Mouse (Mus musculus): ENCODE measurements at regions not wholly inside any gene's neighbourhood (a gene's known extent, or its start where the extent isn't known, plus 50 kb on each side); places are given as distances from the start of the nearest gene placed in this dataset.

DNA sequence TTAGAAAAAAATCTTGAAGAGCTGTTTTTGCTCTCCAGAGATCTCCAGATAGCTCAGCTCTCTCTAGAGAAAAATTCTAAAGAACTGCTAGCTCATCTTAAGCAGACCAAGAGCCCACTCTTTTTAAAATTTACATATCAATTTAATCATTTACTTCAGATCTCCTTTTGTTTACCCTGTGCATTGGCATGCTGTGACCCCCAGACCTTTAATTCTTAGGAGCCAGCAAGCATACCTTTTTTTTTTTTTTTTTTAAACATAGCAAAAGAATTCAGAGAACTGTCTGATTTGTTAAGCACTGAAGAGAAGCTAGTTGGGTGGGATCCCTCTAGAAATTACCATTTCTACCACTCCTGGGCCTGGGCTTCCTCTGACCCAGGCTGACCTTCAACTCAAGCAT is 285.5 kb upstream of the Klf12 start:
- H3K9ac ChIP-seq = no peak overlapping the region
- ATAC-seq = no peak
- no peaks in the 10 kb centered on the region for H3K27me3 ChIP-seq (replicated peaks)
- H3K36me3 ChIP-seq = no peaks in the 10 kb centered on the region
- H3K9me3 ChIP-seq = no peaks in the 10 kb centered on the region
- H3K4me3 ChIP-seq (replicated peaks) = no peak overlapping the region
- no peak overlapping the region for H3K27ac ChIP-seq
- no peak overlapping the region for H3K4me2 ChIP-seq (replicated peaks)
- H3K4me1 ChIP-seq (replicated peaks) = no peaks in the 10 kb centered on the region

GRCm38 (mm10) chr14:100561884-100562283 is 277.4 kb upstream of the Klf12 start:
- Histone ChIP-seq H3K36me3 (no peaks in the 10 kb centered on the region), H3K9me3 (no peaks in the 10 kb centered on the region), H3K4me2 (replicated peaks) (no peak overlapping the region)

DNA sequence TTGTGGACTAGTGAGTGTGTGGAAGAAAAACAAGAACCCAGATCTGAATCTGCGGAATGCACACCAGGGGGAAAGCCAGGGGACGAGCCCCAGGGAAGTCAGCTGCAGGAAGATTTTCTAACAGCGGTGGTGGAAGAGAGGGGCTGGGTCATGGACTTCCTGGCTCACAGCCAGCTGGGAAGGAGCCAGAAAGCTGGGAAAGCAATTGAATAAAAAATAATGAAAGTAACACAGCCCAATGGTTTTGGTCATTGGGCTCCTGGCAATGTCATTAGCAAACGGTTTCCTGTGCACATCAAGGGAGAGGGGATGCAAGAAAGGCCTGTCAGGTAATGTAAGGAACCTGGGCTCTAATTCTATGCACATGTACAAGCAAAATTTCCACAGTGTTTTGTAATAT is 273.9 kb upstream of the Klf12 start:
- H3K4me3 ChIP-seq (replicated peaks) = no peak overlapping the region
- 14% methylated on average over 4 of the region's 4 CpGs for WGBS
- H3K4me1 ChIP-seq (replicated peaks) = 0 out of 2 replicates have a peak, but pooled peaks cover 3% of the 10 kb centered on the region
- H3K27ac ChIP-seq = no peak overlapping the region
- peak overlapping the region; percentile 24 for H3K4me2 ChIP-seq (replicated peaks)
- H3K36me3 ChIP-seq = no peaks in the 10 kb centered on the region
- H3K9ac ChIP-seq = no peak overlapping the region
- H3K27me3 ChIP-seq (replicated peaks) = no peaks in the 10 kb centered on the region
- H3K9me3 ChIP-seq = no peaks in the 10 kb centered on the region
- ATAC-seq = peak; percentile 77

More at GRCm38 (mm10) chr14:100561884-100562283, 277.4 kb upstream of the Klf12 start:
- no peak overlapping the region for H3K27ac ChIP-seq
- H3K27me3 ChIP-seq (replicated peaks) = no peaks in the 10 kb centered on the region
- no peak overlapping the region for H3K4me3 ChIP-seq (replicated peaks)
- no peak overlapping the region for H3K9ac ChIP-seq
- 85% methylated on average over 3 of the region's 3 CpGs for WGBS
- ATAC-seq = no peak
- H3K4me1 ChIP-seq (replicated peaks) = 0 out of 2 replicates have a peak, but pooled peaks cover 3% of the 10 kb centered on the region

DNA sequence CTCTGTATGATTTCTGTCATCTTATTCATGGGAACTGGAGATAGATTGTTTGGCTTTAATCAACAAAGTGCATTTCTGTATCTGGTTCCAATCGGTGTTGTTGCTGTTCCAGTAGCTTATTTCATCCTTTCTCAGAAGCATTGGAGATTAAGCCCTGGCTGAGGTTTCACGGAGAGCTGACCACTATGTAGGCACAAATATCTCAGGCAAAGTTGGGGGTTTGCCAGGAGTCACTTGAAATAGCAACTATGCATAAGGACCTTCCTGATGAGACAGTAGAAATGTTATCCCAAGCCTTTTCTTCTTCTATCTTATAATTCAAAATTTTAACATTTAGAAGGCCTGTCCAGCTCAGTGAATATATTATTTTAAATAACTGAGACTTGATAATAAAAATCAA is 268.0 kb upstream of the Klf12 start:
- H3K9ac ChIP-seq = no peak overlapping the region
- no peaks in the 10 kb centered on the region for H3K9me3 ChIP-seq
- H3K36me3 ChIP-seq = no peaks in the 10 kb centered on the region
- 61% methylated on average over 2 of the region's 2 CpGs for WGBS
- H3K27ac ChIP-seq = no peak overlapping the region
- no peak overlapping the region for H3K4me3 ChIP-seq (replicated peaks)
- no peaks in the 10 kb centered on the region for H3K27me3 ChIP-seq (replicated peaks)
- H3K4me2 ChIP-seq (replicated peaks) = no peak overlapping the region
- H3K4me1 ChIP-seq (replicated peaks) = no peaks in the 10 kb centered on the region
- ATAC-seq = no peak

- Histone ChIP-seq H3K36me3 (no peaks in the 10 kb centered on the region), H3K4me3 (replicated peaks) (no peak overlapping the region), H3K4me1 (replicated peaks) (no peaks in the 10 kb centered on the region), H3K4me2 (replicated peaks) (no peak overlapping the region), H3K27me3 (replicated peaks) (no peaks in the 10 kb centered on the region), H3K9me3 (no peaks in the 10 kb centered on the region), H3K9ac (no peak overlapping the region), H3K27ac (no peak overlapping the region)
- 75% methylated on average over 3 of the region's 3 CpGs for WGBS
- ATAC-seq = no peak
Measured at GRCm38 (mm10) chr14:100550266-100550665, 265.8 kb upstream of the Klf12 start.

GRCm38 (mm10) chr14:100530217-100530616 is 245.7 kb upstream of the Klf12 start:
- no peak overlapping the region for H3K27ac ChIP-seq
- H3K4me1 ChIP-seq (replicated peaks) = no peaks in the 10 kb centered on the region
- H3K9ac ChIP-seq = no peak overlapping the region
- no peak overlapping the region for H3K4me3 ChIP-seq (replicated peaks)
- 87% methylated on average over 2 of the region's 2 CpGs for WGBS
- H3K27me3 ChIP-seq (replicated peaks) = no peaks in the 10 kb centered on the region
- no peak overlapping the region for H3K4me2 ChIP-seq (replicated peaks)
- ATAC-seq = peak; percentile 70
- no peaks in the 10 kb centered on the region for H3K36me3 ChIP-seq
- no peaks in the 10 kb centered on the region for H3K9me3 ChIP-seq

DNA sequence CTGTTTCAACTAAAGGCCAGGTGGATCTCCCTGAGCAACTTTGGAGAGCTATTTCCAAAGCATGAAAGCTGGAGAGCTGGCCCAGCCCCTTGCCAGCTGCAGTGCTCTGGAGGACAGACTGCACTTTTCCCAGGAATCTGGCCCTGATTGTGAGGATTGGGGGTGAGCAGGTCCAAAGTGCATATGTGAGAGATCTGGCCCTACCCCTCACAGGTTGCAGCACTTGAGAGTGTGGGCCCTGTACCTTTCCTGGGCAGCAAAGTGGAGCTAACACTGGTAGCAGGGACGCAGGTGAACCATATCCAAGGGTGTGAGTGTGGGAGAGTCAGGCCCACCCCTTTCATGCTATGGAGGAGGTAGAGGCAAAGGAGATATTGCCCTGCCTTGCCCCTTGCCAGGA is 245.3 kb upstream of the Klf12 start:
- Histone ChIP-seq H3K9me3 (no peaks in the 10 kb centered on the region), H3K27ac (no peak overlapping the region), H3K4me3 (replicated peaks) (no peak overlapping the region), H3K4me1 (replicated peaks) (no peaks in the 10 kb centered on the region), H3K9ac (no peak overlapping the region), H3K4me2 (replicated peaks) (no peak overlapping the region), H3K36me3 (no peaks in the 10 kb centered on the region), H3K27me3 (replicated peaks) (no peaks in the 10 kb centered on the region)
- WGBS = 76% methylated on average over 1 of the region's 1 CpGs
- ATAC-seq = peak; percentile 81

DNA sequence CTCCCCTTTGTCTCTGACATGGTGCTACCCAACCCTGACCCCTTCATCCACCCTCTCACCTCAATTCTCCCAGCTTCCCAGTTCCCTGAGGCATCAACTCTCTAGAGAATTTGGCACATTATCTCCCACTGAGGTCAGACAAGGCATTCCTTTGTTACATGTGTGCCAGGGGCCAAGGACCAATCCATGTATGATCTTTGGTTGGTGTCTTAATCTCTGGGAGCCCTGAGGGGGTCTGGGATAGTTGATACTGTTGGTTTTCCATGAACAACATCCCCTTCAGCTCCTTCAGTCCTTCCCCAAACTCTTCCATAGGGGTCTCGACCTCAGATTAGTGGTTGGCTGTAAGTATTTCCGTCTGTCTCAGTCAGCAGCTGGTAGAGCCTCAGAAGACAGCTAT is 224.9 kb upstream of the Klf12 start:
- H3K36me3 ChIP-seq = no peaks in the 10 kb centered on the region
- no peaks in the 10 kb centered on the region for H3K9me3 ChIP-seq
- H3K4me1 ChIP-seq (replicated peaks) = no peaks in the 10 kb centered on the region
- no peak overlapping the region for H3K4me3 ChIP-seq (replicated peaks)
- ATAC-seq = no peak
- no peak overlapping the region for H3K9ac ChIP-seq
- 68% methylated on average over 2 of the region's 2 CpGs for WGBS
- H3K27me3 ChIP-seq (replicated peaks) = no peaks in the 10 kb centered on the region
- H3K27ac ChIP-seq = no peak overlapping the region
- no peak overlapping the region for H3K4me2 ChIP-seq (replicated peaks)

DNA sequence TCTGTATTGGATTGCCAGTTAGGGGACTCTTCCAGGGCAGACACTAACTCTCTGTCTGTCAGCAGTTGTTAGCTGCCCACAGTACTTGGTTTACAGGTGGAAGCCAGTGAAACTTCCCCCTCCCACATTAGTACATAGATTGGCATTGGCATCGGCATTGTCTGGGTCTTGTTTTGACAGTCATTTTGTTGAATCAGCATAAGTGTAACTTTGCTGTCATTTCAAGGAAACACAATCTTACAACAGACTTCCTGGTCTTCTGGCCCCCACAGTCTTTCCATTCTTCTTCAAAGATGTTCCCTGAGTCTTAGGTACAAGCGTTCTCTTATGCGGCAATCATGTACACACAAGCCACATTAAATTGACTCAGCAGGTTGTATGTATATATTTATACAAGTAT is 223.6 kb upstream of the Klf12 start:
- H3K36me3 ChIP-seq = no peaks in the 10 kb centered on the region
- no peaks in the 10 kb centered on the region for H3K27me3 ChIP-seq (replicated peaks)
- H3K9me3 ChIP-seq = no peaks in the 10 kb centered on the region
- no peak overlapping the region for H3K27ac ChIP-seq
- no peak overlapping the region for H3K9ac ChIP-seq
- no peaks in the 10 kb centered on the region for H3K4me1 ChIP-seq (replicated peaks)
- WGBS = 89% methylated on average over 3 of the region's 3 CpGs
- no peak overlapping the region for H3K4me2 ChIP-seq (replicated peaks)
- ATAC-seq = no peak
- H3K4me3 ChIP-seq (replicated peaks) = no peak overlapping the region

DNA sequence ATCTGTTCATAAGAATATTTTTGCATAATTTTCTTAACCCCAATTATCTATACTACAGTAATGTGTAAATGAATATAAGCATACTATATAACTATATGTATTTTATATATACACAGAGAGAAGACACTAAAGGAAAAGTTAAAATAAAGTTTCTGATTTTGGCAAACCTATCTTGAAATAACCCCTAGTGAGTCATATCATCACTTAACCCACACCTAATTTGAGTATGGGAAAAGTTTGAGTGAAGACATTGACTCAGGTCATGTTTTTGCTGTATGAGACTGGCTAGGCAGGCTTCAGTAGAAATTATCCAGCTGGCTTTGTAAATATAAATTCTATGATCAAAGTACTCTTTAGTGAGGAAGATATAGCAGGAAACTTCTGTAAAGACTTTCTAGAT is 223.1 kb upstream of the Klf12 start:
- no peaks in the 10 kb centered on the region for H3K4me1 ChIP-seq (replicated peaks)
- no peaks in the 10 kb centered on the region for H3K36me3 ChIP-seq
- H3K9me3 ChIP-seq = no peaks in the 10 kb centered on the region
- H3K9ac ChIP-seq = no peak overlapping the region
- no peaks in the 10 kb centered on the region for H3K27me3 ChIP-seq (replicated peaks)
- H3K4me3 ChIP-seq (replicated peaks) = no peak overlapping the region
- no peak overlapping the region for H3K27ac ChIP-seq
- no peak for ATAC-seq
- H3K4me2 ChIP-seq (replicated peaks) = no peak overlapping the region

DNA sequence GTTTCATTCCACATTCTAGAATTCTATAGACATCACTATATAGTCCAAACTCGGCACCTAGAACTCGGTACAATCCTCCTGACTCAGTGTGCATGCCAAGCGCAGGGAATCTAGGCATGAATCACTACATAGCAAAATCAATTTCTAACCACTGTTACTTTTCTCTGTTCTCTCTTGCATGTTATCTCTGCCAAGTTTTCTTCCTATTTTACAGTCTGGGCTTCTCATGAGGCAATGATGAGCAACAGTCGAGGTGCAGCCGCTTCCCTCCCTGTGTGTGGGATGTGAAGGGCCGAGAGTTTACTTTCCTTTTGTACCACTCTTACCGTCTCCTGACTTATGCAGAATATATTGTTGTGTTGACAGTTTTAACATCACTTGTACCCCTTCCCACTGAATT is 204.4 kb upstream of the Klf12 start:
- Histone ChIP-seq H3K4me3 (replicated peaks) (no peak overlapping the region), H3K9me3 (no peaks in the 10 kb centered on the region), H3K4me2 (replicated peaks) (no peak overlapping the region), H3K4me1 (replicated peaks) (no peaks in the 10 kb centered on the region), H3K9ac (no peak overlapping the region), H3K36me3 (no peaks in the 10 kb centered on the region), H3K27me3 (replicated peaks) (no peaks in the 10 kb centered on the region), H3K27ac (no peak overlapping the region)
- ATAC-seq = no peak
- 79% methylated on average over 7 of the region's 7 CpGs for WGBS

- no peak for ATAC-seq
- H3K27me3 ChIP-seq (replicated peaks) = no peaks in the 10 kb centered on the region
- no peaks in the 10 kb centered on the region for H3K4me1 ChIP-seq (replicated peaks)
- 81% methylated on average over 3 of the region's 3 CpGs for WGBS
- no peak overlapping the region for H3K27ac ChIP-seq
- H3K9ac ChIP-seq = no peak overlapping the region
- H3K9me3 ChIP-seq = no peaks in the 10 kb centered on the region
- H3K4me2 ChIP-seq (replicated peaks) = no peak overlapping the region
- no peak overlapping the region for H3K4me3 ChIP-seq (replicated peaks)
- no peaks in the 10 kb centered on the region for H3K36me3 ChIP-seq
Measured at GRCm38 (mm10) chr14:100485489-100485888, 201.0 kb upstream of the Klf12 start.

DNA sequence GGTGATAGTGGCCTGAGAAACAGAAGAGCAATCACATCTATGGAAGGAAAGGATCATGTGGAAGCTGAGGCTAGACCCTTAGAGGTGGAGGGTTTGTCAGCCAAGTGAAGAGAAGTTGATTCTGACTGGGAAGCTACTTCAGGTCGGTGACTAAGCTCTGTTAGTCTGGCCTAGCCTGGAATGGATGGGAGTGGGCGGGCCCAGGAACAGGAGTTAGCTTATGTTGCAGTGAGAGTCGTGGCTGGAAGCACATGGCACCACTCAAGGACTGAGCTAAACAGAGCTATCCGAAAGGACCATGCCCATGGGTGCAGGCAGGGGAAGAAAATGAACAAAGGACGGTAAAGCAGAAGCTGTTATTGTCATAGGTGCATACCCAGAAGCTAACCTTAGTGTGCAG is 199.6 kb upstream of the Klf12 start:
- 65% methylated on average over 5 of the region's 5 CpGs for WGBS
- ATAC-seq = no peak
- H3K4me2 ChIP-seq (replicated peaks) = no peak overlapping the region

More for the DNA sequence above, 199.6 kb upstream of the Klf12 start:
- Histone ChIP-seq H3K36me3 (no peaks in the 10 kb centered on the region), H3K9ac (no peak overlapping the region), H3K9me3 (no peaks in the 10 kb centered on the region), H3K4me1 (replicated peaks) (no peaks in the 10 kb centered on the region), H3K27ac (no peak overlapping the region), H3K27me3 (replicated peaks) (no peaks in the 10 kb centered on the region), H3K4me3 (replicated peaks) (no peak overlapping the region)

Data from intestine, embryonic 15.5 days (tissue).